Mouse (Mus musculus): ENCODE measurements around the gene Limch1. TPM values are rescaled to one million over a fixed set of nuclear protein-coding genes. Genes with fewer than 3 reads are reported as not detected.

Gene Limch1
- polyA plus RNA-seq, 1 experiment from 2014 or later = 368 TPM

DNA sequence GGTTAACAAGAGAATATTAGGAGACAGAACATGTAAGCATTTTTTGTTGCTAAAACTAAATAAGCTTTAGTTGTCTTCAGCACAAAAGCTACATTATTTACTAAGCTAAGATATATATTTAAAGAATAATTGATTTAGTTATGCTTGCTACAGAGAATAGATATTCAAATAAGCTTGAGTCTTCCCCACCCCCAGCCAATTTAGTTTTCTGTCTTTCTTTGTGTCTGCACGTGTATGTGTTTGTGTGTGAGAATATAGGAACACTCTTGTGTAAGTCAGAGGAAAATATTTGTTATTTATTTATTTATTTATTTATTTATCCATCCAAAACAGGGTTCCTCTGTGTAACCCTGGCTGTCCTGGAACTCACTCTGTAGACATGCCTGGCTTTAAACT, 14.3 kb upstream of the Limch1 start:
- H3K4me1 ChIP-seq (ENCODE audit: insufficient read depth, low read depth, low read length) = no peaks in the 10 kb centered on the region; the same call in 1 of the 2 replicates
- no peak overlapping the region for H3K4me3 ChIP-seq (ENCODE audit: low read depth, low read length)
- ATAC-seq (no peak), DNase-seq (ENCODE audit: low spot score) (no peak)
- no peak overlapping the region for H3K9ac ChIP-seq (replicated peaks; ENCODE audit: low read depth)
- H3K27me3 ChIP-seq (replicated peaks; ENCODE audit: insufficient read depth, low read length) = no peaks in the 10 kb centered on the region
- H3K4me2 ChIP-seq (replicated peaks; ENCODE audit: low read depth, low read length) = no peak overlapping the region
- H3K9me3 ChIP-seq (ENCODE audit: low read length) = no peaks in the 10 kb centered on the region
- no peak for TF ChIP-seq CTCF (IDR thresholded peaks at IDR 0.05)
- TF ChIP-seq EP300 (IDR thresholded peaks at IDR 0.05) = no peak
- H3K36me3 ChIP-seq (ENCODE audit: insufficient read depth, low read length) = no peaks in the 10 kb centered on the region
- WGBS = 76% methylated on average over 1 of the region's 1 CpGs
- no peak overlapping the region for H3K27ac ChIP-seq (ENCODE audit: low read length)

DNA sequence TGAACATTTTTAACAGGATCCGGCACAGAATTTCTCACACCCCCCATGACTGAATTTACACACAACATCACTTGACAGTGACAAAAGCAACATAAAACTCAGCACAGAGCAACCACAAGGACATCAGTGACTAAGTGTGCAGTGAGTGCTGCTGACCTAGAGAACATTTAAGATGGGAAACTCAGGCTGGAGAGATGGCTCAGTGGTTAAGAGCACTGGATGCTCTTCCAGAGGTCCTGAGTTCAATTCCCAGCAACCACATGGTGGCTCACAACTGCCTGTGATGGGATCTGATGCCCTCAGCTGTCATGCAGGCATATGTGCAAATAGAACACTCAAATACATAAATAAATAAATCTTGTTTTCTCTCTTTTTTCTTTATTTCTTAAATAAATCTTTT, 12.1 kb upstream of the Limch1 start:
- no peak for TF ChIP-seq EP300 (IDR thresholded peaks at IDR 0.05)
- no peak for TF ChIP-seq CTCF (IDR thresholded peaks at IDR 0.05)
- Histone ChIP-seq H3K27me3 (replicated peaks; ENCODE audit: insufficient read depth, low read length) (no peaks in the 10 kb centered on the region), H3K9ac (replicated peaks; ENCODE audit: low read depth) (no peak overlapping the region), H3K36me3 (ENCODE audit: insufficient read depth, low read length) (no peaks in the 10 kb centered on the region), H3K4me3 (ENCODE audit: low read depth, low read length) (no peak overlapping the region), H3K4me2 (replicated peaks; ENCODE audit: low read depth, low read length) (no peak overlapping the region), H3K27ac (ENCODE audit: low read length) (no peak overlapping the region), H3K4me1 (ENCODE audit: insufficient read depth, low read depth, low read length) (no peaks in the 10 kb centered on the region; the same call in 1 of the 2 replicates), H3K9me3 (ENCODE audit: low read length) (no peaks in the 10 kb centered on the region)
- 97% methylated on average over 1 of the region's 1 CpGs for WGBS
- no peak for ATAC-seq
- no peak for DNase-seq (ENCODE audit: low spot score)

DNA sequence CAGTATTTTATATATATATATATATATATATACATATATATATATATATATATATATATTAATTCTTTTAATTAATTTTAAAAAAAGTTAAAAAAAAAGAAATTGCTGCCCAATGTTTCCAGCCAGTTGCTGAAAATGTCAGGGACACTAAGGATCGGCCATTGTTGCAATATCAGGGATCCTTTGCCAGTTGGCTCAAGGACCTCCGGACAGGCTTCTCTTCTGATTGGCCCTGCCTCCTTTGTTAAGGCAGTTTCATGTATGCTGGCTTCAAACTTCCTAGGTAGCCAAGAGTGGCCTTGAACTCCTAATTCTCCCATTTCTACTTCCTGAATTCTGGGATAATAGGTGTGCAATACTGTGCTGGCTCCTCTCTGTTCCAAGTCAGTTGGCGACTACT, 6.3 kb upstream of the Limch1 start:
- no peaks in the 10 kb centered on the region for H3K4me1 ChIP-seq (ENCODE audit: insufficient read depth, low read depth, low read length)
- no peak overlapping the region for H3K4me2 ChIP-seq (replicated peaks; ENCODE audit: low read depth, low read length)
- H3K27me3 ChIP-seq (replicated peaks; ENCODE audit: insufficient read depth, low read length) = no peaks in the 10 kb centered on the region
- TF ChIP-seq EP300 (IDR thresholded peaks at IDR 0.05) = no peak
- no peak for TF ChIP-seq CTCF (IDR thresholded peaks at IDR 0.05)
- no peaks in the 10 kb centered on the region for H3K9me3 ChIP-seq (ENCODE audit: low read length)
- no peaks in the 10 kb centered on the region for H3K36me3 ChIP-seq (ENCODE audit: insufficient read depth, low read length)
- DNase-seq (ENCODE audit: low spot score) = no peak
- ATAC-seq = no peak
- WGBS = 96% methylated on average over 3 of the region's 3 CpGs
- no peak overlapping the region for H3K4me3 ChIP-seq (ENCODE audit: low read depth, low read length)
- H3K9ac ChIP-seq (replicated peaks; ENCODE audit: low read depth) = no peak overlapping the region
- no peak overlapping the region for H3K27ac ChIP-seq (ENCODE audit: low read length)

DNA sequence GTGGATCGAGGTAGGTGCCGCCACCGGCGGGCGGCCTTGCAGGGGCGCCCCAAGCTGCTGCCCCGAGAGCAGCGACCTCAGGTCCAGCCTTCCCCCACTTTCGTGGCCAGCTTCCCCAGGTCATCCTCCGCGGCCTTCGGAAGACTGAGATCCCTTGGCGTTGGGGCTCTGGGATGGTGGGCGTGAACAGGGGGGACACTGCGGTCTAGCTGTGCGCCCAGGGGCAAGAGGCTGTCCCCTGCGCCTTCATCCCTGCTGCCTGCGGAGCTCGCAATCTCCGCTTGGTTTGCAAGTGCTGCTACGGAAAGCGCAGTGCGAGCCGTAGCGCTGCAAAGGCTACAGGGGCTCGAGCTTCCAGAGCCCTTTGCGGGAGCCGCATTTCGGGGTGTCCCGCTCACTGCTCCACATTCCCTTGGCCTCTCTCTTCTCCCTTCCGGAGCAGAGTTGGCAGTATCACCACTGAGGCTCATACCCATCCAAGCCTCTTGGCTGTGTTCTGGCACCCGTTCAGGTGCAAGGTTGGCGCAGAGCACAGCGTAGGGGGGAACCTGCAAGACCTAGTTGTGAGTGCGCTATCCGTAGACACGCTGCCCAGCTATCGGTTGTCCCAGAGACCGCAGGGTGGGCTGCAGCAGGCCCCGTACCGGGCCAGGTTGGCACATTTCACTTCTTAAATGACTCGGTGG, 512 bp downstream of the Limch1 start:
- Histone ChIP-seq H3K4me1 (ENCODE audit: insufficient read depth, low read depth, low read length) (peaks cover 4% of the 10 kb centered on the region), H3K9me3 (ENCODE audit: low read length) (no peaks in the 10 kb centered on the region), H3K4me2 (replicated peaks; ENCODE audit: low read depth, low read length) (peak overlapping the region; percentile 92), H3K9ac (replicated peaks; ENCODE audit: low read depth) (peak overlapping the region; percentile 60), H3K4me3 (ENCODE audit: low read depth, low read length) (peak overlapping the region; percentile 72), H3K36me3 (ENCODE audit: insufficient read depth, low read length) (no peaks in the 10 kb centered on the region), H3K27ac (ENCODE audit: low read length) (peak overlapping the region; percentile 52), H3K27me3 (replicated peaks; ENCODE audit: insufficient read depth, low read length) (no peaks in the 10 kb centered on the region)
- no peak for TF ChIP-seq EP300 (IDR thresholded peaks at IDR 0.05)
- no peak; the same call in none of the 2 replicates for TF ChIP-seq CTCF (IDR thresholded peaks at IDR 0.05)
- peak; percentile 58 for ATAC-seq
- WGBS = 2% methylated on average over 38 of the region's 42 CpGs
- DNase-seq (ENCODE audit: low spot score) = peak; percentile 56

DNA sequence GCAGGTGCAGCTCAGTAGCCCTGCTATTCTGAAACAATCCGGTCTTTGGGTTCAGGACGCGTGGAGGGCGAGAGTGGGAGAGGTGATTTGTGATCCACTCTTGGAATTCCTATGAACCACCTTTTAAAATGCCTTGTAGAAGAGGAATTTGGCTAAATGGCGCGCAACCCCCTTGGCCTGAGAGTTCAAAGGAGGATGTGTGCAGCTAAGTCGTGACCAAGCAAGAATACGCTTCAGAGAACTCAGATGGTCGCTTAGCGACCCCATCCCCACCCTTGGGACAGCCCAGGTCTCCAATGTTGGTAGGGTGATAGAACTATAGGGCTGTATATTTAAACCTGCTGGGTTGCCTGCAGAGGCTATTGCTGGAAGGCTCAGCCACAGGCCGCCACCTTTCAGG, 1.1 kb downstream of the Limch1 start:
- ATAC-seq = no peak
- no peak for DNase-seq (ENCODE audit: low spot score)
- Histone ChIP-seq H3K4me3 (ENCODE audit: low read depth, low read length) (peak overlapping the region; percentile 72), H3K27me3 (replicated peaks; ENCODE audit: insufficient read depth, low read length) (no peaks in the 10 kb centered on the region), H3K9me3 (ENCODE audit: low read length) (no peaks in the 10 kb centered on the region), H3K9ac (replicated peaks; ENCODE audit: low read depth) (0 out of 2 replicates have a peak overlapping the region, but pooled peaks have one; percentile 60), H3K4me1 (ENCODE audit: insufficient read depth, low read depth, low read length) (peaks cover 4% of the 10 kb centered on the region), H3K4me2 (replicated peaks; ENCODE audit: low read depth, low read length) (peak overlapping the region; percentile 92), H3K36me3 (ENCODE audit: insufficient read depth, low read length) (no peaks in the 10 kb centered on the region), H3K27ac (ENCODE audit: low read length) (peak overlapping the region; percentile 52; the same call in 1 of the 2 replicates)
- no peak for TF ChIP-seq EP300 (IDR thresholded peaks at IDR 0.05)
- TF ChIP-seq CTCF (IDR thresholded peaks at IDR 0.05) = no peak
- 12% methylated on average over 11 of the region's 11 CpGs for WGBS

DNA sequence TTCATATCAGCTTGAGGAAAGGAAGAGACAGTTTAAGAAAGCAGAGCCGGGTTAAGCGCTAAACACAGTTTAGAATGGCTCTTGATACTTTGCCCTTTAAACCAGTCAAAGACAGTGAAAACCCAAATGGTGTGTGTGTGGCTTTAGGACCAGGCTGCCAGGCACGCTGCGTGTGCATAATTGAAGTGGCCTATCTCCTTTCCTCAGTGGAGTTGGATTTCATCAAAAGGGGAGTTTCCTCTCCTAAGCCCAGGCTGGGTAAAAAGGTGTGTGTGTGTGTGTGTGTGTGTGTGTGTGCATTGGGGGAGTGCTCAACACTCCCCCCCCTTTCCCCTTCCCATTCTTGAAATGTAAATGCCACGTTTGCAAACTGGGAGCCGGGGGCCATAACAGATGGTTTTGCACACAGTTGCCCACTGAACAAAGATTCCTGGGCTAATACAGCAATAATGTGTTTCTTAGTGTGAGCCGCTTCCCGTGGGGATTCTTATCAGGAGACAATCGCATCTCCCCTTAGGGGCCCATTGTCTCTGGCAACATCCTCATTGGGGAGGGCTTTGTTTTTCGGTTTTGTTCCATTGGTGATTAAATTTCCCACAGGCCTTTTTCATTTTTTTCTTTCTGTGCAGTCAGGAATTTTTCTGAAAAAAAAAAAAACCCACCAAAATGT, 2.3 kb downstream of the Limch1 start:
- H3K4me2 ChIP-seq (replicated peaks; ENCODE audit: low read depth, low read length) = peak overlapping the region; percentile 92
- TF ChIP-seq CTCF (IDR thresholded peaks at IDR 0.05) (no peak), EP300 (IDR thresholded peaks at IDR 0.05) (no peak)
- H3K36me3 ChIP-seq (ENCODE audit: insufficient read depth, low read length) = no peaks in the 10 kb centered on the region
- ATAC-seq (no peak), DNase-seq (ENCODE audit: low spot score) (peak; percentile 9)
- H3K27me3 ChIP-seq (replicated peaks; ENCODE audit: insufficient read depth, low read length) = no peaks in the 10 kb centered on the region
- peak overlapping the region; percentile 72; the same call in 1 of the 2 replicates for H3K4me3 ChIP-seq (ENCODE audit: low read depth, low read length)
- peaks cover 4% of the 10 kb centered on the region for H3K4me1 ChIP-seq (ENCODE audit: insufficient read depth, low read depth, low read length)
- no peaks in the 10 kb centered on the region for H3K9me3 ChIP-seq (ENCODE audit: low read length)
- WGBS = 32% methylated on average over 10 of the region's 10 CpGs
- H3K9ac ChIP-seq (replicated peaks; ENCODE audit: low read depth) = no peak overlapping the region
- H3K27ac ChIP-seq (ENCODE audit: low read length) = 0 out of 2 replicates have a peak overlapping the region, but pooled peaks have one; percentile 71
